Mouse (Mus musculus) MEL (cell line): Measurements from ENCODE around the gene Rpl26. TPM values are rescaled to one million over a fixed set of nuclear protein-coding genes. Genes with fewer than 3 reads are reported as not detected.
A peak's percentile ranks its signal among the peaks of the same experiment; 100 is the strongest.

ENCODE experiments used
- DNase-seq: peaks from one replicate; pipeline ENCODE4 v3.0.0; 2011; ENCODE audit warnings: low read depth, low spot score
- H3K27ac ChIP-seq: 2 replicates; pipeline ENCODE4 v1.5.1; 2012; ENCODE audit warnings: low read depth, mild to moderate bottlenecking, control low read depth, low read length, moderate library complexity; ENCODE audit not compliant: control insufficient read depth
- H3K27me3 ChIP-seq, 2 experiments: fragments of 150-350 bp in 1 of 2; sonication (generic) in 1 of 2; 2 replicates each; pipeline ENCODE4 v1.6.1; 2012; ENCODE audit warnings: low read length in 2 of 2, mild to moderate bottlenecking in 2 of 2, improper control_type of control experiment in 1 of 2, moderate library complexity in 1 of 2; ENCODE audit not compliant: insufficient read depth in 2 of 2, control insufficient read depth in 1 of 2
- H3K36me3 ChIP-seq, 2 experiments: 2 replicates each; pipeline ENCODE4 v1.6.1; 2012 to 2014; ENCODE audit warnings: low read length in 2 of 2, improper control_type of control experiment in 1 of 2, inconsistent platforms in 1 of 2, mild to moderate bottlenecking in 1 of 2; ENCODE audit not compliant: insufficient read depth in 2 of 2, control insufficient read depth in 1 of 2
- H3K4me1 ChIP-seq, 2 experiments: fragments of 150-350 bp in 1 of 2; sonication (generic) in 1 of 2; 2 replicates each; pipeline ENCODE4 v1.6.1; 2012; ENCODE audit warnings: low read length in 2 of 2, improper control_type of control experiment in 1 of 2, mild to moderate bottlenecking in 1 of 2; ENCODE audit not compliant: insufficient read depth in 2 of 2, control insufficient read depth in 1 of 2
- H3K4me3 ChIP-seq, 2 experiments: fragments of 150-350 bp in 1 of 2; sonication (generic) in 1 of 2; 2 replicates each; pipeline ENCODE4 v1.5.1; 2012; ENCODE audit warnings: low read depth in 2 of 2, low read length in 2 of 2, mild to moderate bottlenecking in 2 of 2, moderate library complexity in 2 of 2, control low read depth in 1 of 2, improper control_type of control experiment in 1 of 2; ENCODE audit not compliant: control insufficient read depth in 1 of 2, insufficient read depth in 1 of 2
- H3K79me2 ChIP-seq: 2 replicates; pipeline ENCODE4 v1.6.1; 2012; ENCODE audit warnings: mild to moderate bottlenecking, low read length, moderate library complexity; ENCODE audit not compliant: control insufficient read depth, poor library complexity, insufficient read depth
- H3K9ac ChIP-seq: 2 replicates; pipeline ENCODE4 v1.6.1; 2012; ENCODE audit warnings: low read depth, mild to moderate bottlenecking, control low read depth, low read length, moderate library complexity; ENCODE audit not compliant: control insufficient read depth, poor library complexity, severe bottlenecking
- H3K9me3 ChIP-seq: fragments of 150-350 bp; sonication (generic); replicated peaks from 2 replicates; pipeline ENCODE4 v1.6.1; 2012; ENCODE audit warnings: mild to moderate bottlenecking, low read length, improper control_type of control experiment, moderate library complexity; ENCODE audit not compliant: insufficient read depth
- BHLHE40 ChIP-seq: IDR thresholded peaks from 2 replicates; pipeline ENCODE4 v1.6.1; 2012; ENCODE audit warnings: low read depth, mild to moderate bottlenecking, inconsistent platforms, low read length, improper control_type of control experiment, borderline replicate concordance
- CHD1 ChIP-seq: IDR thresholded peaks from 2 replicates; pipeline ENCODE4 v1.6.1; 2012; ENCODE audit warnings: low read depth, mild to moderate bottlenecking, inconsistent platforms, low read length, improper control_type of control experiment
- CTCF ChIP-seq, 3 experiments: IDR thresholded peaks in 2 of 3; conservative IDR thresholded peaks in 1 of 3; 2 replicates each; pipeline ENCODE4 v1.5.1; 2011 to 2012; ENCODE audit warnings: low read length in 3 of 3, low read depth in 2 of 3, mild to moderate bottlenecking in 2 of 3, improper control_type of control experiment in 1 of 3, inconsistent platforms in 1 of 3, mixed read lengths in 1 of 3, moderate library complexity in 1 of 3; ENCODE audit not compliant: control insufficient read depth in 1 of 3, insufficient read depth in 1 of 3, poor library complexity in 1 of 3, severe bottlenecking in 1 of 3
- E2F4 ChIP-seq: IDR thresholded peaks from 2 replicates; pipeline ENCODE4 v1.6.1; 2011; ENCODE audit warnings: low read depth, low read length, improper control_type of control experiment, borderline replicate concordance
- ELF1 ChIP-seq: IDR thresholded peaks from 2 replicates; pipeline ENCODE4 v1.6.1; 2014; ENCODE audit warnings: low read depth, mild to moderate bottlenecking, inconsistent platforms, low read length, improper control_type of control experiment, moderate library complexity
- ETS1 ChIP-seq: IDR thresholded peaks from 2 replicates; pipeline ENCODE4 v1.6.1; 2012; ENCODE audit warnings: low read depth, mild to moderate bottlenecking, inconsistent platforms, low read length, improper control_type of control experiment, moderate library complexity
- GATA1 ChIP-seq: IDR thresholded peaks from 2 replicates; pipeline ENCODE4 v1.6.1; 2011; ENCODE audit warnings: low read depth, low read length, improper control_type of control experiment
- HCFC1 ChIP-seq: IDR thresholded peaks from 2 replicates; pipeline ENCODE4 v1.6.1; 2012; ENCODE audit warnings: low read depth, mild to moderate bottlenecking, inconsistent platforms, low read length, improper control_type of control experiment, moderate library complexity
- JUND ChIP-seq: IDR thresholded peaks from 2 replicates; pipeline ENCODE4 v1.6.1; 2011; ENCODE audit warnings: low read depth, mild to moderate bottlenecking, improper control_type of control experiment, low read length
- MAX ChIP-seq: IDR thresholded peaks from 2 replicates; pipeline ENCODE4 v1.6.1; 2011; ENCODE audit warnings: low read length, improper control_type of control experiment
- MAZ ChIP-seq: IDR thresholded peaks from 2 replicates; pipeline ENCODE4 v1.6.1; 2012; ENCODE audit warnings: low read depth, mild to moderate bottlenecking, inconsistent platforms, low read length, improper control_type of control experiment
- MEF2A ChIP-seq: IDR thresholded peaks from 2 replicates; pipeline ENCODE4 v1.6.1; 2014; ENCODE audit warnings: low read depth, mild to moderate bottlenecking, inconsistent platforms, low read length, improper control_type of control experiment; ENCODE audit not compliant: poor library complexity, insufficient replicate concordance, severe bottlenecking; ENCODE audit errors: extremely low read depth
- MXI1 ChIP-seq: IDR thresholded peaks from 2 replicates; pipeline ENCODE4 v1.6.1; 2011; ENCODE audit warnings: mild to moderate bottlenecking, low read depth, low read length, improper control_type of control experiment
- MYC ChIP-seq: IDR thresholded peaks from 2 replicates; pipeline ENCODE4 v1.6.1; 2011; ENCODE audit warnings: low read depth, mild to moderate bottlenecking, low read length, improper control_type of control experiment, moderate library complexity
- NELFE ChIP-seq: IDR thresholded peaks from 2 replicates; pipeline ENCODE4 v1.6.1; 2011; ENCODE audit warnings: low read depth, low read length, improper control_type of control experiment
- NRF1 ChIP-seq: IDR thresholded peaks from 2 replicates; pipeline ENCODE4 v1.6.1; 2014; ENCODE audit warnings: low read depth, mild to moderate bottlenecking, inconsistent platforms, low read length, improper control_type of control experiment, moderate library complexity; ENCODE audit not compliant: poor library complexity, insufficient read depth, severe bottlenecking
- POLR2A ChIP-seq, 2 experiments: IDR thresholded peaks; 2 replicates each; pipeline ENCODE4 v1.6.1; 2011 to 2012; ENCODE audit warnings: low read length in 2 of 2, mild to moderate bottlenecking in 2 of 2, control low read depth in 1 of 2, improper control_type of control experiment in 1 of 2, low read depth in 1 of 2, moderate library complexity in 1 of 2; ENCODE audit not compliant: control insufficient read depth in 1 of 2, insufficient read depth in 1 of 2, poor library complexity in 1 of 2
- POLR2AphosphoS2 ChIP-seq: IDR thresholded peaks from 2 replicates; pipeline ENCODE4 v1.6.1; 2011; ENCODE audit warnings: low read length, improper control_type of control experiment
- SMC3 ChIP-seq: IDR thresholded peaks from 2 replicates; pipeline ENCODE4 v1.6.1; 2011; ENCODE audit warnings: low read depth, low read length, improper control_type of control experiment
- TAL1 ChIP-seq: IDR thresholded peaks from 2 replicates; pipeline ENCODE4 v1.6.1; 2012; ENCODE audit warnings: mild to moderate bottlenecking, inconsistent platforms, low read length, moderate library complexity, mixed read lengths
- UBTF ChIP-seq: IDR thresholded peaks from 2 replicates; pipeline ENCODE4 v1.6.1; 2012; ENCODE audit warnings: low read depth, mild to moderate bottlenecking, inconsistent platforms, low read length, improper control_type of control experiment, moderate library complexity, borderline replicate concordance; ENCODE audit not compliant: insufficient read depth
- USF2 ChIP-seq, 2 experiments: IDR thresholded peaks; 2 replicates each; pipeline ENCODE4 v1.6.1; 2011 to 2012; ENCODE audit warnings: improper control_type of control experiment in 2 of 2, low read length in 2 of 2, borderline replicate concordance in 1 of 2, inconsistent platforms in 1 of 2, low read depth in 1 of 2, mild to moderate bottlenecking in 1 of 2; ENCODE audit not compliant: insufficient read depth in 1 of 2
- ZNF384 ChIP-seq: IDR thresholded peaks from 2 replicates; pipeline ENCODE4 v1.6.1; 2012; ENCODE audit warnings: low read depth, mild to moderate bottlenecking, inconsistent platforms, low read length, improper control_type of control experiment
- polyA plus RNA-seq, 2 experiments: library from polyadenylated mRNA; stranded (reverse) in 1 of 2; unstranded in 1 of 2; fragments of >175 nt in 1 of 2; fragments of >200 nt in 1 of 2; gene quantifications; 2 replicates each; pipeline versions ENCODE4 v1.2.1 to v1.2.4; 2012; ENCODE audit warnings: low replicate concordance in 2 of 2, low read depth in 1 of 2; ENCODE audit not compliant: insufficient read length in 2 of 2, insufficient read depth in 1 of 2, missing spikeins in 1 of 2
- total RNA-seq: library from RNA; depleted of rRNA; stranded (reverse); fragments of 300-350 nt; gene quantifications from 2 replicates; pipeline ENCODE4 v1.2.3, GENCODE M21; 2012

Rpl26 gene
- total and polyA plus RNA-seq, 3 experiments: 3,167 to 5,512 TPM; not detected in 1

DNA sequence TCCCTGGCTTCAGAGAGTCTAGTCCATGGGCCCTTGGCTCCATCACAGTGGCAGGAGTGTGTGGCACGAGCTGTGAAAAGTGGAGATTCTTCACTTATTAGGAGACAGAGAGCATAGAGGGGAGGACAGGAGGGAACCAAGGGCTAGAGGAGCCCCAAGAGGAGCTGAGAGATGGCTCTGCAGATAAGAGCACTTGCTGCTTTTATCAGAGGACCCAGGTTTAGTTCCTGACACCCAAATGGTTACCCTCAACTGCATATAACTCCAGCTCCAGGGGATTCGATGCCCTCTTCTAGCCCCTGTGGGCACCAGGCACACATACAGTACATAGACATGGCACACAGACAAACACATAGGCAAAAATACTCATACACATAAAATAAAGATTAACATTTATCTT, 23.4 kb downstream of the Rpl26 start (continued):
- no peak for TF ChIP-seq CTCF (IDR thresholded peaks at IDR 0.05 in 2 of 3, conservative IDR thresholded peaks at IDR 0.05 in 1 of 3; ENCODE audit: control insufficient read depth in 1 of 3, insufficient read depth in 1 of 3, low read depth in 2 of 3, low read length in 3 of 3, poor library complexity in 1 of 3, severe bottlenecking in 1 of 3)
- no peak for TF ChIP-seq USF2 (IDR thresholded peaks at IDR 0.05; ENCODE audit: borderline replicate concordance in 1 of 2, insufficient read depth in 1 of 2, low read depth in 1 of 2, low read length in 2 of 2)
- peak; percentile 39; the same call in 1 of the 2 replicates for TF ChIP-seq ETS1
- TF ChIP-seq CHD1: no peak
- TF ChIP-seq GATA1: peak; percentile 90
- no peak for TF ChIP-seq MEF2A
- TF ChIP-seq NELFE: no peak
- TF ChIP-seq TAL1: peak; percentile 18; the same call in 1 of the 2 replicates
- TF ChIP-seq, all 39 proteins: peak for 7

GRCm38 (mm10) chr11:68926981-68927380, 25.6 kb downstream of the Rpl26 start, which contains the start of gene Odf4:
TSS of gene Odf4 (minus strand) at chr11:68927081.
- Histone ChIP-seq H3K79me2 (no peaks in the 10 kb centered on the region), H3K36me3 (peaks cover 0 to 8% of the 10 kb centered on the region in 2 experiments; a peak in 2 of 4 replicates), H3K4me1 (peaks cover 6 to 9% of the 10 kb centered on the region in 2 experiments), H3K27ac (no peak within 1 kb of the TSS), H3K4me3 (no peak within 1 kb of the TSS), H3K9me3 (no peaks in the 10 kb centered on the region), H3K9ac (no peak within 1 kb of the TSS), H3K27me3 (no peaks in the 10 kb centered on the region; a peak in 1 of 4 replicates)
- TF ChIP-seq SMC3 (no peak), HCFC1 (no peak), ELF1 (no peak), ZNF384 (no peak), POLR2A (IDR thresholded peaks at IDR 0.05; ENCODE audit: control insufficient read depth in 1 of 2, insufficient read depth in 1 of 2, low read depth in 1 of 2, low read length in 2 of 2, poor library complexity in 1 of 2) (no peak), POLR2AphosphoS2 (no peak), MAX (no peak), MXI1 (no peak), UBTF (no peak), E2F4 (no peak), NRF1 (no peak), ETS1 (no peak)
- DNase-seq: no peak

DNA sequence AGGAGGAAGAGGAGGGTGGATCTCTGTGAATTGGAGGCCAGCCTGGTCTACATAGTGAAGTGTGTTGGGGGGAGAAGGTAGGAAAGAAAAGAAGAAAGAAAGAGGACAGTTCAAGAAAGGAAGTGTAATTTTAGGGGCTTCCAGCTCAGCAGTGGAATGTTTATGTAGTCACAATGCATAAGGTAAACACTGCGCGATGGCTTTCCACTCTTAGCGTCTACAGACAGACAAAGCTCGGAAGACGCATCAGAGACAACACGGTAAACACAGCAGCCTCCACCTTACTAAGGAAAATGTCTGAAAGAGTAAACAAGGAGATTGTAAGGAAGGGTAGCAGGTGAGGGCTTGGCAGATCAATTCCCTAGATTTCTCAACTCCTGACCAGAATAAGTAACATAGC, 28.6 kb downstream of the Rpl26 start:
- Histone ChIP-seq H3K27ac (no peak overlapping the region), H3K9ac (no peak overlapping the region), H3K27me3 (peaks cover 0 to 2% of the 10 kb centered on the region in 2 experiments; a peak in 2 of 4 replicates), H3K36me3 (peaks cover 0 to 2% of the 10 kb centered on the region in 2 experiments; a peak in 1 of 4 replicates), H3K4me1 (peaks cover 0 to under 1% of the 10 kb centered on the region in 2 experiments; a peak in 1 of 4 replicates), H3K9me3 (no peaks in the 10 kb centered on the region), H3K79me2 (no peaks in the 10 kb centered on the region), H3K4me3 (no peak overlapping the region)
- no peak for TF ChIP-seq MAZ
- TF ChIP-seq BHLHE40: no peak
- TF ChIP-seq SMC3: no peak
- no peak for TF ChIP-seq ZNF384
- no peak for TF ChIP-seq JUND
- no peak for TF ChIP-seq MYC
- DNase-seq: no peak
